Mouse (Mus musculus): ENCODE measurements around the gene Nrxn3. TPM values are rescaled to one million over a fixed set of nuclear protein-coding genes. Genes with fewer than 3 reads are reported as not detected.
A peak's percentile ranks its signal among the peaks of the same experiment; 100 is the strongest.

Nrxn3 gene
- polyA plus RNA-seq, 1 experiment from 2014 or later: 6.3 TPM

- H3K36me3 ChIP-seq (ENCODE audit: control insufficient read depth, insufficient read depth, low read length): no peaks in the 10 kb centered on the region
- H3K9me3 ChIP-seq (ENCODE audit: control insufficient read depth, low read depth, low read length): no peaks in the 10 kb centered on the region
- peak overlapping the region; percentile 63 for H3K4me2 ChIP-seq (replicated peaks; ENCODE audit: low read depth, low read length)
- no peaks in the 10 kb centered on the region for H3K27me3 ChIP-seq (ENCODE audit: control insufficient read depth, insufficient read depth, low read length)
- H3K4me3 ChIP-seq (ENCODE audit: low read depth, low read length): peak overlapping the region; percentile 46
- no peak overlapping the region for H3K27ac ChIP-seq (ENCODE audit: low read length)
- ATAC-seq (ENCODE audit: insufficient number of reproducible peaks, insufficient read depth, low FRiP score, low read depth): peak; percentile 98
- 0 out of 2 replicates have a peak, but pooled peaks cover 3% of the 10 kb centered on the region for H3K4me1 ChIP-seq (ENCODE audit: control insufficient read depth, insufficient read depth, low read length)
- no peak overlapping the region for H3K9ac ChIP-seq (replicated peaks; ENCODE audit: low read depth, low read length)
- under 1% methylated on average over 36 of the region's 36 CpGs for WGBS
Observed at GRCm38 (mm10) chr12:89811815-89812549, 1089.3 kb downstream of the Nrxn3 start.

GRCm38 (mm10) chr12:89812550-89813207, 1090.0 kb downstream of the Nrxn3 start:
- Histone ChIP-seq H3K9me3 (ENCODE audit: control insufficient read depth, low read depth, low read length) (no peaks in the 10 kb centered on the region), H3K36me3 (ENCODE audit: control insufficient read depth, insufficient read depth, low read length) (no peaks in the 10 kb centered on the region), H3K27me3 (ENCODE audit: control insufficient read depth, insufficient read depth, low read length) (no peaks in the 10 kb centered on the region), H3K9ac (replicated peaks; ENCODE audit: low read depth, low read length) (no peak overlapping the region; the same call in 1 of the 2 replicates), H3K4me3 (ENCODE audit: low read depth, low read length) (peak overlapping the region; percentile 46), H3K4me1 (ENCODE audit: control insufficient read depth, insufficient read depth, low read length) (0 out of 2 replicates have a peak, but pooled peaks cover 3% of the 10 kb centered on the region), H3K27ac (ENCODE audit: low read length) (no peak overlapping the region), H3K4me2 (replicated peaks; ENCODE audit: low read depth, low read length) (peak overlapping the region; percentile 63)
- peak; percentile 11; the same call in 1 of the 2 replicates for ATAC-seq (ENCODE audit: insufficient number of reproducible peaks, insufficient read depth, low FRiP score, low read depth)
- 0% methylated on average over 17 of the region's 17 CpGs for WGBS

GRCm38 (mm10) chr12:89813294-89813693, 1090.6 kb downstream of the Nrxn3 start:
- H3K4me2 ChIP-seq (replicated peaks; ENCODE audit: low read depth, low read length): peak overlapping the region; percentile 63
- H3K36me3 ChIP-seq (ENCODE audit: control insufficient read depth, insufficient read depth, low read length): no peaks in the 10 kb centered on the region
- no peak for ATAC-seq (ENCODE audit: insufficient number of reproducible peaks, insufficient read depth, low FRiP score, low read depth)
- no peaks in the 10 kb centered on the region for H3K9me3 ChIP-seq (ENCODE audit: control insufficient read depth, low read depth, low read length)
- no peak overlapping the region for H3K27ac ChIP-seq (ENCODE audit: low read length)
- H3K4me1 ChIP-seq (ENCODE audit: control insufficient read depth, insufficient read depth, low read length): 0 out of 2 replicates have a peak, but pooled peaks cover 3% of the 10 kb centered on the region
- 9% methylated on average over 13 of the region's 13 CpGs for WGBS
- H3K27me3 ChIP-seq (ENCODE audit: control insufficient read depth, insufficient read depth, low read length): no peaks in the 10 kb centered on the region
- no peak overlapping the region for H3K9ac ChIP-seq (replicated peaks; ENCODE audit: low read depth, low read length)
- H3K4me3 ChIP-seq (ENCODE audit: low read depth, low read length): peak overlapping the region; percentile 46

DNA sequence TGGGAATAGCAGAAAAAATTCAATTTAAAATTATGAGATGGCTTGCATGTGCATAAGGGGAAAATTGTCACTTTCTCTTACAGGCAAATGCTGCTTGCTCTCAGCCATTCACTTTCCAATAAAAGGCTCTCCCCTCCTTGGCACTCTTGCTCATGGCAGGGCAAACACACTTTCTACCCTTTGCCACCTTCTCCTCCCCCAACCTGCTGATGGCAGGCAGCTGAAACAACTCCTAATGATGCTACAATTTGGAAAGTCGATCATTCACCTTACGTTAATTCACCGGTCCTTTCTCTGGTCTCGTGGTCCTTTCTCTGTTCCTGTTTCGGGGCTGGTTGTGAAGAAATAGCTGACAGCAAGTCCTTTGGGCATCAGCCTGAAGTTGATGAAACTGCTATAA, 1091.0 kb downstream of the Nrxn3 start:
- H3K27me3 ChIP-seq (ENCODE audit: control insufficient read depth, insufficient read depth, low read length): no peaks in the 10 kb centered on the region
- ATAC-seq (ENCODE audit: insufficient number of reproducible peaks, insufficient read depth, low FRiP score, low read depth): no peak
- H3K36me3 ChIP-seq (ENCODE audit: control insufficient read depth, insufficient read depth, low read length): no peaks in the 10 kb centered on the region
- H3K4me1 ChIP-seq (ENCODE audit: control insufficient read depth, insufficient read depth, low read length): 0 out of 2 replicates have a peak, but pooled peaks cover 3% of the 10 kb centered on the region
- no peaks in the 10 kb centered on the region for H3K9me3 ChIP-seq (ENCODE audit: control insufficient read depth, low read depth, low read length)
- H3K4me3 ChIP-seq (ENCODE audit: low read depth, low read length): peak overlapping the region; percentile 46
- H3K4me2 ChIP-seq (replicated peaks; ENCODE audit: low read depth, low read length): peak overlapping the region; percentile 63
- WGBS: 66% methylated on average over 5 of the region's 5 CpGs
- no peak overlapping the region for H3K27ac ChIP-seq (ENCODE audit: low read length)
- H3K9ac ChIP-seq (replicated peaks; ENCODE audit: low read depth, low read length): no peak overlapping the region

- 0 out of 2 replicates have a peak, but pooled peaks cover 3% of the 10 kb centered on the region for H3K4me1 ChIP-seq (ENCODE audit: control insufficient read depth, insufficient read depth, low read length)
- no peak overlapping the region for H3K4me2 ChIP-seq (replicated peaks; ENCODE audit: low read depth, low read length)
- no peaks in the 10 kb centered on the region for H3K9me3 ChIP-seq (ENCODE audit: control insufficient read depth, low read depth, low read length)
- no peaks in the 10 kb centered on the region for H3K27me3 ChIP-seq (ENCODE audit: control insufficient read depth, insufficient read depth, low read length)
- H3K4me3 ChIP-seq (ENCODE audit: low read depth, low read length): no peak overlapping the region
- H3K36me3 ChIP-seq (ENCODE audit: control insufficient read depth, insufficient read depth, low read length): no peaks in the 10 kb centered on the region
- H3K9ac ChIP-seq (replicated peaks; ENCODE audit: low read depth, low read length): no peak overlapping the region
- H3K27ac ChIP-seq (ENCODE audit: low read length): no peak overlapping the region
- WGBS: 57% methylated on average over 4 of the region's 4 CpGs
- ATAC-seq (ENCODE audit: insufficient number of reproducible peaks, insufficient read depth, low FRiP score, low read depth): no peak
Observed at GRCm38 (mm10) chr12:89814536-89814935, 1091.9 kb downstream of the Nrxn3 start.

DNA sequence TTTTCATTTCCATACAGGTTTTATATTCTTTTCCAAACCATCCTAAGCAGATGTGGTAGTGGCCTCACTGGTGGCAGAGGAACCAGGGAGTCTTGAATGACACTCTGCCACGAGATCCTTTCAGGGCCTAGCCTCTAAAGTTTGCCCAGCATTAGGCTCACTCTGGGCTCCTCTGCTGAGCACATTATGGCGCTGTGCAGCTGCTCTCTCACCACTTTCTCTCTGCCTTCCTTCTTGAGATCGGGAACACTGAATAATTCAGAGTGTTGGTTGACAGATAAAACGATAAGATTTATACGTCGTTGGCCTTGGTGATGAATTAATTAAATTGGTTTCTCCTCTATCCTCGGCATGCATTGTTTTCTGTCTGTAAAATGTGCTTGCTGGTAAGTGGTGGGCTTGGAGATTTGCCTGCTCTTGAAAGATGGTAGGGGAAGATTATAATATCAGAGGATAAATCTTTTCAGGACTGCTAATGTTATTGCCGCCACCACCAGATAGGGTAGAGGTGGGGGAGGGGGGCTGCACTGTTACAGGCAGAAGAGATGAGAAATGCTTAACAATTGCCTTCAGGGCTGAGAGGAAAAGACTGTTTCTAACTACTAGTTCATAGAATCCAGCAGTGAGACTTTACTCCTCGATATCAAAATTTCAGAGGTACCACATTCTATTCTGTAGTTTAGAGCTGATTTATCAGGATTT, 1094.5 kb downstream of the Nrxn3 start:
- H3K36me3 ChIP-seq (ENCODE audit: control insufficient read depth, insufficient read depth, low read length): no peaks in the 10 kb centered on the region
- H3K9me3 ChIP-seq (ENCODE audit: control insufficient read depth, low read depth, low read length): no peaks in the 10 kb centered on the region
- 65% methylated on average over 9 of the region's 9 CpGs for WGBS
- no peak overlapping the region for H3K9ac ChIP-seq (replicated peaks; ENCODE audit: low read depth, low read length)
- H3K4me3 ChIP-seq (ENCODE audit: low read depth, low read length): no peak overlapping the region
- no peak for ATAC-seq (ENCODE audit: insufficient number of reproducible peaks, insufficient read depth, low FRiP score, low read depth)
- H3K27ac ChIP-seq (ENCODE audit: low read length): no peak overlapping the region
- H3K4me1 ChIP-seq (ENCODE audit: control insufficient read depth, insufficient read depth, low read length): 0 out of 2 replicates have a peak, but pooled peaks cover 3% of the 10 kb centered on the region
- no peaks in the 10 kb centered on the region for H3K27me3 ChIP-seq (ENCODE audit: control insufficient read depth, insufficient read depth, low read length)
- no peak overlapping the region for H3K4me2 ChIP-seq (replicated peaks; ENCODE audit: low read depth, low read length)

GRCm38 (mm10) chr12:89818200-89818599, 1095.5 kb downstream of the Nrxn3 start:
- Histone ChIP-seq H3K9ac (replicated peaks; ENCODE audit: low read depth, low read length) (no peak overlapping the region), H3K4me2 (replicated peaks; ENCODE audit: low read depth, low read length) (no peak overlapping the region), H3K27me3 (ENCODE audit: control insufficient read depth, insufficient read depth, low read length) (no peaks in the 10 kb centered on the region), H3K27ac (ENCODE audit: low read length) (no peak overlapping the region), H3K4me3 (ENCODE audit: low read depth, low read length) (no peak overlapping the region), H3K4me1 (ENCODE audit: control insufficient read depth, insufficient read depth, low read length) (0 out of 2 replicates have a peak, but pooled peaks cover 2% of the 10 kb centered on the region), H3K9me3 (ENCODE audit: control insufficient read depth, low read depth, low read length) (no peaks in the 10 kb centered on the region), H3K36me3 (ENCODE audit: control insufficient read depth, insufficient read depth, low read length) (no peaks in the 10 kb centered on the region)
- WGBS: 69% methylated on average over 2 of the region's 2 CpGs
- ATAC-seq (ENCODE audit: insufficient number of reproducible peaks, insufficient read depth, low FRiP score, low read depth): no peak

- WGBS: 48% methylated on average over 4 of the region's 4 CpGs
- H3K27ac ChIP-seq (ENCODE audit: low read length): no peak overlapping the region
- no peak for ATAC-seq (ENCODE audit: insufficient number of reproducible peaks, insufficient read depth, low FRiP score, low read depth)
Observed at GRCm38 (mm10) chr12:89822141-89822540, 1099.5 kb downstream of the Nrxn3 start.

More at GRCm38 (mm10) chr12:89822141-89822540, 1099.5 kb downstream of the Nrxn3 start:
- Histone ChIP-seq H3K4me1 (ENCODE audit: control insufficient read depth, insufficient read depth, low read length) (no peaks in the 10 kb centered on the region), H3K4me3 (ENCODE audit: low read depth, low read length) (no peak overlapping the region), H3K9me3 (ENCODE audit: control insufficient read depth, low read depth, low read length) (no peaks in the 10 kb centered on the region), H3K9ac (replicated peaks; ENCODE audit: low read depth, low read length) (no peak overlapping the region), H3K4me2 (replicated peaks; ENCODE audit: low read depth, low read length) (no peak overlapping the region), H3K36me3 (ENCODE audit: control insufficient read depth, insufficient read depth, low read length) (no peaks in the 10 kb centered on the region), H3K27me3 (ENCODE audit: control insufficient read depth, insufficient read depth, low read length) (no peaks in the 10 kb centered on the region)
